Mouse (Mus musculus): ENCODE measurements around the gene Ofcc1.

DNA sequence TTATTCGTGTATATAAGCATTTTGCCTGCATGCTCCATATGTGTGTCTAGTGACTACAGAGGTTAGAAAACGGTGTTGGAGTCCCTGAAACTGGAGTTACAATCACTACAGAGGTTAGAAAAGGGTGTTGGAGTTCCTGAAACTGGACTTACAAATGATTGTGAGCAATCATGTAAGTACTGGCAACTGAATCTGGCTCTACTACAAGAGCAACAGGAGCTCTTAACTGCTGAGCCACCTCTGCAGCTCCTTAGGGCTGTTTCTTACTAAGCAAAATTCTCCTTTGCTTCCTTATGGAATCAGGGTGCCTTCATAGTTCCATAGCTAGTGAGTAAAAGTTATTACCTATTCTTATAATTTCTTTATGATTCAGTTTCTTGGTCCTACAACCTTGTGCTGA is 237.4 kb downstream of the Ofcc1 start:
- no peak for TF ChIP-seq CTCF (IDR thresholded peaks at IDR 0.05; ENCODE audit: borderline replicate concordance, extremely low read depth, insufficient read depth, insufficient read length)
- no peak for TF ChIP-seq POLR2A (IDR thresholded peaks at IDR 0.05; ENCODE audit: borderline replicate concordance, extremely low read depth, insufficient read depth, insufficient read length, poor library complexity, severe bottlenecking)
